Mouse (Mus musculus) cortical plate, adult 2 months (tissue): ENCODE results near the gene Jam2. TPM values are rescaled to one million over a fixed set of nuclear protein-coding genes. Genes with fewer than 3 reads are reported as not detected.
A peak's percentile ranks its signal among the peaks of the same experiment; 100 is the strongest.

ENCODE experiments used
- H3K27ac ChIP-seq: fragments of 200-500 bp; 2 replicates; pipeline ENCODE4 v1.5.1; 2012; ENCODE audit warnings: low read length, control low read depth, inconsistent platforms; ENCODE audit not compliant: insufficient read depth
- H3K4me1 ChIP-seq: fragments of 200-500 bp; 2 replicates; pipeline ENCODE4 v1.6.1; 2011; ENCODE audit warnings: low read length; ENCODE audit not compliant: control insufficient read depth, insufficient read depth
- H3K4me3 ChIP-seq: fragments of 200-500 bp; 2 replicates; pipeline ENCODE4 v1.5.1; 2011; ENCODE audit warnings: mild to moderate bottlenecking, low read length, control low read depth; ENCODE audit not compliant: insufficient read depth
- CTCF ChIP-seq: fragments of 200-500 bp; IDR thresholded peaks from 2 replicates; pipeline ENCODE4 v1.5.1; 2011; ENCODE audit warnings: mild to moderate bottlenecking, control low read depth, low read length; ENCODE audit not compliant: insufficient read depth; ENCODE audit errors: extremely low read depth
- POLR2A ChIP-seq: fragments of 200-500 bp; IDR thresholded peaks from 2 replicates; pipeline ENCODE4 v1.6.1; 2011; ENCODE audit warnings: mild to moderate bottlenecking, low read length, control low read depth; ENCODE audit not compliant: insufficient read depth; ENCODE audit errors: extremely low read depth
- polyA plus RNA-seq: library from polyadenylated mRNA; depleted of rRNA; stranded (reverse); fragments of >200 nt; gene quantifications from 2 replicates; pipeline ENCODE4 v1.2.3, GENCODE M21; 2012; rRNA removed

Gene Jam2
- polyA plus RNA-seq: 32.9 and 39.3 TPM in 2 replicates

DNA sequence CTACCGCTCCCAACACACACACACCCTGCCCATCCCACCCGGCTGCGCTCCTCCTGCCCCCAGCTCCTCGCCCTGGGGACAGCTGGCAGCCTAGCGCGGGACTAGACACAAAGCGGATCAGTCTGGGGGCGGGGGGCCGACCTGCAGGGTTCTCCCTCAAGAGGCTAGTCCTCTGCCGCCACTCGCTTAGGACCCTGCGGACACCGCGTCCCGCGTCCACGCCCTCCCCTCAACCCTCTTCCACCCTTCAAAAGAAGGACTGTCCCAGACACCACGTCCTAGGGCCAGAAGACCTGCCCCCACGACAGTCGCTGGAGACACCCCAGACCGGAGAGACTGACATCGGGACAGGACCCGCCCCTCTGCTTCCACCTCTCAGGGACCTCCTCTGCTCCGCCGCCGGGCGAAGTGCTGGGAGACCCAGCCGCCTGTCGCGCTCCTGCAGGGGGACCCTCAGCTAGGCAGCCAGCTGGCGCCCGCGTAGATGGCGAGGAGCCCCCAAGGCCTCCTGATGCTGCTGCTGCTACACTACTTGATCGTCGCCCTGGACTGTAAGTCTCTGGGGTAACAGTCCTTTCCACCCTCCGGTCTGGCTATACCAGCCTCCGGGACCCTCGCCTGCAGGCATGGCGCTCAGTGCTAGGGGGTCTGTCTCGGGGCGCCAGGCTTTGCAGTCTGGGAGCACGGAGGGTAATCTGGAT, at the start of gene Jam2:
TSS of gene Jam2 (plus strand) at position 121 of the 701 bp plus-strand sequence.
- TF ChIP-seq POLR2A: no peak; the same call in 1 of the 2 replicates
- TF ChIP-seq CTCF: no peak
- H3K4me3 ChIP-seq: peak within 1 kb of the TSS; percentile 72
- peak within 1 kb of the TSS; percentile 78 for H3K27ac ChIP-seq
- peaks cover 2% of the 10 kb centered on the region; the same call in 1 of the 2 replicates for H3K4me1 ChIP-seq

DNA sequence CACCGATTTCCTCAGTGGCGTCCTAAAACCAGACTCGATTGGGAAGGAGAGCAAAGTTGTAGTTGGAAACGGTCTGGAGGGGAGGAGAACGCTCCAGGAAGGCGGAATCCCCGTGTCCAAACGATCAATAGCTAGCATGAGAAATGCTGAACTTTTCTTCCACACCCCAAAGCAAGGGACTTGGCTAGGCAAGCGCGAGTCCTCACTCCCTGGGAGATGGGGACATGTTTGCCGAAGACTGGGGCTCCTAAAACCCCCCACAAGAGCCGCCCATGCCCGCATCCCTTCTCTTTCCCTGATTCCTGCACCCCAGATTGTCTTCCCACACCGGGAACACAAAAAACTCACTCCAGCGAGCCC, 39.1 kb upstream of the Jam2 start:
- Histone ChIP-seq H3K4me1 (peaks cover 3% of the 10 kb centered on the region; the same call in 1 of the 2 replicates), H3K27ac (no peak overlapping the region), H3K4me3 (peak overlapping the region; percentile 73)
- no peak for TF ChIP-seq POLR2A
- no peak for TF ChIP-seq CTCF

DNA sequence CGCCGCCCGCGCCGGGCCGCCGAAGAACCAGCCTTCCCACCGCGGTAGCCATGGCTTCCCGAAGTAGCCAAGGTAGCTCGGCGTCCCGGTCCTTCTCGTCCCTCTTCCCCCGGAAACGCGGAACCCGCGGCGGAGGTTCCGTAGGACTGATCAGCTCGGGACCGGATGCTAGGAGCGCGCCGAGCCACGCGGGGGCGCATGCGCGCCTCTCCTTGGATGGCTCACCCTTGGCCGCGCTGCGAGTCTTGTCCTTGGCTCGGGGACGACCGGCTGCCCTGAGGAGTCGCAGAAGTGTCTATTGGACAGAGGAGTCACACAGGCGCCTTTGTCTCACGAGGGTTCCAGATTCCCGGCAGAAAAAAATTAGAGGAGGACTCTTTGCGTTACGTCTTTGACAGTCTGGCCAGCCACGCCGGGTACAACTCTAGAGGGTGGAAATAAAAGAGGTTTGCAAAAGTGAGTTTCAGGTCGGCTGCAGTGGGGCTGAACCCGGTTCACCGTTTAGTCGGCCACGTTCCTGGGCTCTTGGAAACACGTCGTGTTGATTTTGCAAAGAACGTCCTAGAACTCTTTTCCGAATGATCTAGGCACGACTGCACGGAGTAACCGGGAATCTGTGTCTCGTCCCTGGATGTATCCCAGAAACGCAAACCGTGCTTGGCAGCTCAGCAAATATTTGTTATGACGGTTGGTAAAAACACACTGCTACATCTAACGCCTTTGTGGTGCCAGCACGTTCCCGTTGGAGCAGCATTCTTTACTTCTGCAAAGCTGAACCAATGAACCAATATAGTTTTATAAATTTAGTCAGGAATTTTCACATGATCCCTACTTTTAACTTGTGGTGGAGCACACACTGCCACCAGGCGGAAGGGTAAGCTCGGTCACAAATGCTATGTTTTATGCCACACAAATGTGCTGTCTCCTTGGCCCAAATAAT, 38.5 kb upstream of the Jam2 start, which contains the start of gene Mrpl39:
TSS of gene Mrpl39 (minus strand) at position 577 of the 940 bp plus-strand sequence.
- peaks cover 3% of the 10 kb centered on the region; the same call in 1 of the 2 replicates for H3K4me1 ChIP-seq
- TF ChIP-seq POLR2A (peak; percentile 80), CTCF (peak; percentile 61)
- peak within 1 kb of the TSS; percentile 73 for H3K4me3 ChIP-seq
- H3K27ac ChIP-seq: no peak within 1 kb of the TSS

DNA sequence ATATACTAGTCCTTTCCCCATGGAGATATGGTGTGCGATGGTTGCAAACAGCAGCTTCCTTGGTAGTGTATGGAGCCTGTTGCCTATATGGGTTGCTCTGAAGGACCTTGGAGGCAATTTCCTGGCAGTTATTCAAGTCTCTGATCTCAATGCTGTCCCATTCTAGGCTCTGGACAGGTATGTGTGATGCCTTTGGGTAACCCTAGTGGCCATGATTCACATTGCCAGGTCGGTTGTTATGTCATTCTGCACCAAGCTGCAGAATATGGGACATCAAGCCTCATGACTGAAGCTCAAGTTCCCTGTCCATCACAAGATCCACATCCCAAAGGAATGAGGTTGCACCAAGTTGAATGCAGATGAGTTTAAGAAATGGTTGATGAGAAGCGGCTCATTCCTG, 36.6 kb upstream of the Jam2 start:
- Histone ChIP-seq H3K4me3 (no peak overlapping the region), H3K4me1 (peaks cover 3% of the 10 kb centered on the region; the same call in 1 of the 2 replicates), H3K27ac (no peak overlapping the region)
- TF ChIP-seq POLR2A (no peak), CTCF (no peak)

DNA sequence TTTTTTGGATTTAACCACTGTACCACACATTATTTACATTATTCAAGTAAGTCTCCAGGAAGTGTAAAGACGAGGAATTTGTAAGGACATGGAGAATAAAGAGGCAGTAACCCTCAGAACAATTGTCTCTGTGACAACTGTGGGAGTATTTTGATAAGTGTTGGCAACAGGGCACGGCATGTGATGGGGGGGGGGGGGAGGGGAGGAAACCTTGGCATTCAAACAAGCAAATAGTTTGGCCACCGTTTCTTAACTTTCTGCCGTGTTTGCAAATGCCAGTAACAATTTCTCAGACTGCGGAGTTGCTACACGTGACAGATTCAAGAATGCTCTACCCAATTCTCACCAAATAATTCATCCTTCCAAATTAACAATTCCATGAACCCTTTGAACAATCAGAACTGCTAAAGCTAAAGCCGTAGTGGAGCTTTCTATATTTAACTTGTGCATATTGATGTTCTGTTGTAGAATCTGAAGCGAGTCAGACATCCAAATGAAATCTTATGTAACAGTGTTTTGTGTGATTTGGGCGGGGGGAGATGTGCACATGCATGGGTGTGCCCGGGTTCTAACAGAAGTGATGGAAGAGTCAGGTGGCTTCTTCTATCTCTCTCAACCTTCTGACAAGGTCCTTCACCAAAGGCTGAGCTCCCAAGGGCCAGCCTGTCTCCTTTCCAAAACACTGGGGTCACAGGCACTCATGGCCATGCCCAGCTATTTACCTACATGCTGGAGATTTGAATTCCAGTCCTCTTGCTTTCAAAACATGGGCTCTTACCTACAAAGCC, 29.0 kb upstream of the Jam2 start:
- no peak overlapping the region for H3K27ac ChIP-seq
- TF ChIP-seq CTCF (no peak), POLR2A (no peak)
- H3K4me1 ChIP-seq: no peaks in the 10 kb centered on the region
- H3K4me3 ChIP-seq: no peak overlapping the region

DNA sequence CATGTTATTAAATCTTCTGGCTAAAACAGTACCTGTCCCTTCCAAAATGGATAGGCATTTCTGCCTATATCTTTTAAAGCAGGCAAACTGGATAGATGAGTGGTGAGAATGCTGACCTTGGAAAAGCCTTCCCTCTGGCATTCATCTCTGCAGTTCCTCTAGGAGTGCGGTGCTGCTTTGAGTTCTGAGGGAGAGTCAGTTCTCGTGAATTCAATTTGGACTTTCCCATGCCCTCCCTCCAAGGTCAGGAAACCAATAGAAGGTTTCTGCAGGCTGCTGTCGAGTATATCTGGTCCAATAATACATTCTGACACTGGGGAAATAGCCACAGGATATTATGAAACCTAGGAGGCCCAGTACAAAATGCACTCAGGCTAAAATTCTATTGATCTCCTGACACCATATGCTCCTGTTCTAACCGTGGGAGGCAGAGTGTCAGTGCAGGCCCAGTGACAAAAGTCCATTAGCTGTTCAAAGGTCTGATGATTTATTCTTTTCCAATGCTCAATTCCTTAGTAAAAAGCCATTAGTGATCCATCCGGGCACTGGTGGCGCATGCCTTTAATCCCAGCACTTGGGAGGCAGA, 28.1 kb upstream of the Jam2 start:
- H3K4me1 ChIP-seq: no peaks in the 10 kb centered on the region
- no peak overlapping the region for H3K27ac ChIP-seq
- no peak overlapping the region for H3K4me3 ChIP-seq
- TF ChIP-seq POLR2A (no peak), CTCF (no peak)

DNA sequence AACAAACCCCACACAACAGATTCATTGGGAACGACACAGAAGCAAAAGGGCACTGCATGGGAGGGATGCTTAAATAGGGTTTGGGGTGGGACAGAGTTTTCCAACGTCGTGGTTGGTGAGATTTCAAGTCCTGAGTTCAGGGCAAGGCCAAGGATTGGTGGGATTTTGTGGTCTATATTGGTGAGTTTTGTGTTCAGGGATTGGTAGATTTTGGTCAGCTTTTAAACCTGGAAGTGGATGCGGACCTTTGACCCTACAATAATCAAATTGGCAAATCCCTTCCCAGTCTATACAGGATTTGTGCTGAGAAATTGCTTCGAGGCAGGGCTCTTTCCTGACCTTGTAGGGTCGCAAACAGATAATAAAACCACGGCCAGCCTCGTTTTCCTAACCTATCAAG, 6.0 kb upstream of the Jam2 start:
- H3K4me1 ChIP-seq: no peaks in the 10 kb centered on the region
- H3K27ac ChIP-seq: no peak overlapping the region
- TF ChIP-seq POLR2A: no peak
- no peak for TF ChIP-seq CTCF
- H3K4me3 ChIP-seq: no peak overlapping the region

DNA sequence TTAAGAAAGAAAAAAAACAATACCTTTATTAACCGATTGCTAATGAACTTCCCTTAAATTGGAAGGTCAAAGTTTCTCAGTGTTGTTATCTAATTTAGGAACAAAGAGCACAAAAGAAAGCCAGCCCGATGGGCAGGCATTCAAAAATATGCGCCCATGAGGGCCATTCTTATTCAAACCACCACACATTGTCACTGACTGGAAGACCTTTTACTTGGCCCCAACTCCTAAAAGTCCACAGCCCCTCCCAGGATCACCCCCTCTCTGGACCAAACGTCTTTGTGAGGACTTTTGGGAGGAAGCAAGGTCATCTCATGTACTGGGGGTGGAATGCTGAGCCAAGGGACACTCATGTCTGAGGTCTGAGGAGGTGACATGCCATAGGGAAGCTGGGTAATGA, 4.7 kb upstream of the Jam2 start:
- no peak for TF ChIP-seq CTCF
- TF ChIP-seq POLR2A: no peak
- no peak overlapping the region for H3K4me3 ChIP-seq
- no peaks in the 10 kb centered on the region for H3K4me1 ChIP-seq
- H3K27ac ChIP-seq: no peak overlapping the region
